Mouse (Mus musculus) hindbrain, embryonic 14.5 days (tissue): ENCODE data around the gene Stag1. TPM values are rescaled to one million over a fixed set of nuclear protein-coding genes. Genes with fewer than 3 reads are reported as not detected.

ENCODE experiments used
- ATAC-seq: fragments of 200-750 bp; cut with Nextera tagmentation; 2 replicates; pipeline ENCODE4 v1.8.0; 2017; ENCODE audit warnings: moderate number of reproducible peaks, mild to moderate bottlenecking, moderate TSS enrichment, moderate library complexity; ENCODE audit not compliant: low FRiP score
- DNase-seq: peaks from one replicate; pipeline ENCODE4 v3.0.0-alpha.2; 2015; ENCODE audit warnings: low spot score
- H3K27ac ChIP-seq: fragments of 300-500 bp; sonication (generic); 2 replicates; pipeline ENCODE4 v1.5.1; 2014; ENCODE audit warnings: mild to moderate bottlenecking, moderate library complexity
- H3K27me3 ChIP-seq: fragments of 300-500 bp; sonication (generic); 2 replicates; pipeline ENCODE4 v1.6.1; 2014; ENCODE audit warnings: mild to moderate bottlenecking, low read length, mixed read lengths; ENCODE audit not compliant: control insufficient read depth, insufficient read depth
- H3K36me3 ChIP-seq: fragments of 300-500 bp; sonication (generic); replicated peaks from 2 replicates; pipeline ENCODE4 v1.6.1; 2014; ENCODE audit not compliant: control insufficient read depth, insufficient read depth
- H3K4me1 ChIP-seq: fragments of 300-500 bp; sonication (generic); replicated peaks from 2 replicates; pipeline ENCODE4 v1.6.1; 2014; ENCODE audit warnings: antibody characterized with exemption, low read length, mixed read lengths; ENCODE audit not compliant: control insufficient read depth, insufficient read depth
- H3K4me2 ChIP-seq: fragments of 300-500 bp; sonication (generic); replicated peaks from 2 replicates; pipeline ENCODE4 v1.6.1; 2014; ENCODE audit warnings: mild to moderate bottlenecking, moderate library complexity
- H3K4me3 ChIP-seq: fragments of 300-500 bp; sonication (generic); replicated peaks from 2 replicates; pipeline ENCODE4 v1.5.1; 2014; ENCODE audit warnings: mild to moderate bottlenecking, low read length
- H3K9ac ChIP-seq: fragments of 300-500 bp; sonication (generic); 2 replicates; pipeline ENCODE4 v1.6.1; 2014
- H3K9me3 ChIP-seq: fragments of 300-500 bp; sonication (generic); 2 replicates; pipeline ENCODE4 v1.6.1; 2016; ENCODE audit warnings: low read length; ENCODE audit not compliant: control insufficient read depth
- WGBS: fragments of 180-500 bp; shearing (Covaris S2); extraction: QIAGEN DNeasy Blood & Tissue Kit; methylation state at CpG from one replicate; pipeline ENCODE4 v1.1.7; 2014; 5-methylcytosine and 5-hydroxymethylcytosine counted together
- polyA plus RNA-seq: library from polyadenylated mRNA; unstranded; fragments of >200 nt; fragmentation: Nextera tagmentation; extraction: Ambion mirVana; gene quantifications from 2 replicates; pipeline ENCODE4 v1.2.1, GENCODE M21; 2014

Gene Stag1
- polyA plus RNA-seq, 1 experiment from 2014 or later, result 39.5 TPM

DNA sequence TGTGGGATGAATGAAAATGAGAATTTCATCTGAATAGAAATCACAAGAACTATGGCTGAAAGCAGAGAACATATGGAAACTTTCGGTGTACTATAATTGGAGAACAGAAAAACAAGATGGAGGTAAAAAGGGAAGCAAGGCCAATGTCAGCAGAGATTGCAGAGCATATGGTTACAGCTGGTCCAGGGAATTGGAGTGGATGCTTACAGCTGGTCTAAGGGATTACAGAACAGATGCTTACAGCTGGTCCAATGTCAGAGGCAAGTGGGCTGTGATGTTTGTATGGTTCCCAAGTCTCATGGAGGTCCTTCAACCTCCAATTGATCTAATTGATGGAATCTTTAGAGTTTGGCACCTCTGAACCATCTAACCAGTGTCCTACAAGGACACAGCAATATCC lies 4.5 kb downstream of the Stag1 start:
- no peaks in the 10 kb centered on the region for H3K9me3 ChIP-seq
- ATAC-seq, result no peak
- no peak overlapping the region for H3K4me2 ChIP-seq
- H3K36me3 ChIP-seq, result no peaks in the 10 kb centered on the region
- no peak overlapping the region for H3K27ac ChIP-seq
- H3K9ac ChIP-seq, result no peak overlapping the region
- no peak for DNase-seq
- H3K4me3 ChIP-seq, result no peak overlapping the region
- 88% methylated on average over 1 of the region's 1 CpGs for WGBS
- H3K4me1 ChIP-seq, result peaks cover 11% of the 10 kb centered on the region
- no peaks in the 10 kb centered on the region for H3K27me3 ChIP-seq

DNA sequence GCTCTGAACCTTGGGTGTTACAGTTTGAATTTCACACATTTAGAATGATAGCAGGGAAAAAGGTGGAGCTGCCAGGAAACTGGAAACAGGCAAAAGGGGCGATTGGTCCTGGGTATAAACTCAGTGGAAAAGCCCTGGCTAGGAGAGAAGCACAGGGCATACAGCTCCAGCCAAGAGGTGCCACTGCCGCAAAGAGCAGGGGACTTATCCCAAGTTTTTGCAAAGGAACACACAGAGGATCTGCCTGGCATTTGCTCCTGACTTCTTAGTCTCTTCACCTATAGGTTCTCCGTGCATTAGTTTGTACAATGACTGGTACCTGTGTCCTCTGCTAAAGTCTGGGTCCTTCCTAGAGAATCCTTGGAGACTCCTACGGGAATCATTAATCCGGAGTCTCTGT lies 5.6 kb downstream of the Stag1 start:
- Histone ChIP-seq H3K27ac (no peak overlapping the region), H3K9me3 (no peaks in the 10 kb centered on the region), H3K36me3 (no peaks in the 10 kb centered on the region), H3K4me1 (peaks cover 11% of the 10 kb centered on the region), H3K9ac (no peak overlapping the region), H3K4me3 (no peak overlapping the region), H3K27me3 (no peaks in the 10 kb centered on the region), H3K4me2 (no peak overlapping the region)
- no peak for DNase-seq
- no peak for ATAC-seq
- 75% methylated on average over 5 of the region's 5 CpGs for WGBS

DNA sequence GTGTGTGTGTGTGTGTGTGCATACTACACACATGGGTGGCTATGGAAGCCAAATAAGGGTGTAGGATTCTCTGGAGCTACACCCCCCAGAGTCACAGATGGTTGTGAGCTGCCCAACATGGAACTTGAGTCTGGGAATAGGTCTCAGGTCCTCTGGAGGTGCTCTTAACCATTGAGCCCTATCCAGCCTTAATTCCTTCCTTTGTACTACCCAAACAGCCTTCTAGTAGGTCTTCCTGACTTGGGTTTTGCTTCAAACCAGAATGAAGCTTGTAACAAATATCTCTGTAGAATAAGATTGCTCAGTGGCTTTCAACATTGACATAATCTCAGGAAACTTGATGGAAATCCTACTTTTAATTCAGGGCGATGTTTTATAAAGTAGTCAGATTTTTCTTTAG lies 7.9 kb downstream of the Stag1 start:
- no peak overlapping the region for H3K9ac ChIP-seq
- ATAC-seq (no peak), DNase-seq (no peak)
- 94% methylated on average over 1 of the region's 1 CpGs for WGBS
- no peak overlapping the region for H3K4me3 ChIP-seq
- H3K9me3 ChIP-seq, result no peaks in the 10 kb centered on the region
- no peak overlapping the region for H3K27ac ChIP-seq
- no peaks in the 10 kb centered on the region for H3K4me1 ChIP-seq
- H3K36me3 ChIP-seq, result no peaks in the 10 kb centered on the region
- H3K4me2 ChIP-seq, result no peak overlapping the region
- no peaks in the 10 kb centered on the region for H3K27me3 ChIP-seq

DNA sequence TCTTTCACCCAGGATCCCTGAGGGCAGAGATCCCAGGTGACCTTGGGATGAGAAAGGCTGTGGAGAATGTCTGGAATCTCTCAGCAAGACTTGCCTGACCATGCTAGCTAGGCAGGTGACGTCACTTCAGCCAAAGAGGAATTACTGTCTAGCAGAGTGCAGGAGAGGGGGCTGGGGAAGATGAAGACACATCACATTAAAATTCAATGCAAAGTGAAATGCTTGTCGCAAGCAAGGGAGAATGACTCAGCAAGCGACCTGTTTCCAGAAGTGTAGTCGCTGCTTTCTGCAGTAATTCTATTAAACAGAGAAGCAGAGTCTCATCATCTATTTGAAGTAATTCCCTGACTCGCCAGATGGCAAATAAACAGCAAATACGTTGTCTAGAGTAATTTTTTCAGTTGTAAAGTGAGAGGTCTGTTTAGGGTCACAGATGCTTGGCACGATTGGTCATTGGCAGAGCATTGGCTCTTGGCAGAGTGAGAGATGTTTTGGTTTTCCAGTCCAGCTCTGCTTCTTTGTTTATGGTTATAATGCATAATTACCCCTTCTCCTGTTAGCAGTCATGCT lies 8.5 kb downstream of the Stag1 start:
- DNase-seq, result peak; percentile 46
- Histone ChIP-seq H3K4me2 (no peak overlapping the region), H3K4me3 (no peak overlapping the region), H3K4me1 (no peaks in the 10 kb centered on the region), H3K27ac (no peak overlapping the region), H3K36me3 (no peaks in the 10 kb centered on the region), H3K27me3 (no peaks in the 10 kb centered on the region), H3K9ac (no peak overlapping the region), H3K9me3 (no peaks in the 10 kb centered on the region)
- ATAC-seq, result no peak
- 39% methylated on average over 7 of the region's 7 CpGs for WGBS

DNA sequence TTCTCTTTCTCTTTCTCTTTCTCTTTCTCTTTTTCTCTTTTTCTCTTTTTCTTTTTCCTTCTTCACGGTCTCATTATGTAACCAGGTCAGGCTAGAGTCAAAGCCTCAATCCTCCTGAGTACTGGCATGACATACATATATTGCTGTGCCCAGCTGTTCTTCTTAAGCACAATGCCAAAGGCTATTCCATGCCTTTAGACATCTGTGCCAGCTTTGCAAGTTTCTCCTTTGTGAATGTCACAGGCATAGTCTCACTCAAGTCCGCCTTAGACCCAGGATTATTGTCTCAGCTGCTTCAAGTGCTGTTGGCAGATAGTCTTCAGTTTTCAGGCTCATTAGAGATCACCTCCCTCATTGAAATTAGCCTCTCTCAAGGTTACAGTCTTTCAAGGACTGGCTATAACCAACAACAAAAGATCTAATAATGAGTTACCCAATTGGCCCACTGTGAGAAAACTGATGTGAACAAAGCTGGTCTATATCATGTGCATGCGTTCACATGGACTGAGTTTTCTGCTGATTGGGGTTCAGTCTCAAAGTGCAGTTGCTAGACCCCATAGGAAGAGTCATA lies 16.0 kb downstream of the Stag1 start:
- H3K9me3 ChIP-seq, result no peaks in the 10 kb centered on the region
- no peak for ATAC-seq
- WGBS, result 66% methylated on average over 3 of the region's 3 CpGs
- H3K4me1 ChIP-seq, result no peaks in the 10 kb centered on the region; the same call in 1 of the 2 replicates
- no peak overlapping the region for H3K9ac ChIP-seq
- H3K4me3 ChIP-seq, result no peak overlapping the region
- H3K27ac ChIP-seq, result no peak overlapping the region
- no peak overlapping the region for H3K4me2 ChIP-seq
- H3K27me3 ChIP-seq, result no peaks in the 10 kb centered on the region
- no peak for DNase-seq
- no peaks in the 10 kb centered on the region for H3K36me3 ChIP-seq

DNA sequence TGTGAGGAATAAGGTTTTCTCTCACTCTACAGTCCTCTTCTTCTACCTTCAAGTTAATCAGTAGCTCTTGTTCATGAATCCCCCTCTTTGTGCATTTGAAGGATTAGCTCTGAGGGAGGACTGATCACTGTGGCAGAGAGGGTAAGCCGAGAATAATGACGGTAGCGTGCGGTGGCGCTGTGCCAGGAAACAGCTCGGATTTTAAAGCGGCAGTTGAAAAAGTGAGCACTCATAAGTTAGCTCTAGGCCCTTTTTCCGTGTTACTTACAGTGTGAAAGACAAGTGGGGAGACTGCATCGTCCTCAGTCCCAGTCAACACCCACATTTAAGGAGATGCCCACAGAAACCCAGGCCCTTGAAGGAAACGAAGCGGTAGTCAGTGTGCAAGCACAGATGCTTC lies 19.3 kb downstream of the Stag1 start:
- no peak overlapping the region for H3K27ac ChIP-seq
- no peak overlapping the region for H3K9ac ChIP-seq
- DNase-seq, result peak; percentile 74
- H3K36me3 ChIP-seq, result no peaks in the 10 kb centered on the region
- WGBS, result 36% methylated on average over 11 of the region's 11 CpGs
- H3K4me3 ChIP-seq, result no peak overlapping the region
- no peak overlapping the region for H3K4me2 ChIP-seq
- H3K27me3 ChIP-seq, result no peaks in the 10 kb centered on the region
- no peaks in the 10 kb centered on the region for H3K9me3 ChIP-seq
- H3K4me1 ChIP-seq, result no peaks in the 10 kb centered on the region; the same call in 1 of the 2 replicates
- no peak for ATAC-seq

DNA sequence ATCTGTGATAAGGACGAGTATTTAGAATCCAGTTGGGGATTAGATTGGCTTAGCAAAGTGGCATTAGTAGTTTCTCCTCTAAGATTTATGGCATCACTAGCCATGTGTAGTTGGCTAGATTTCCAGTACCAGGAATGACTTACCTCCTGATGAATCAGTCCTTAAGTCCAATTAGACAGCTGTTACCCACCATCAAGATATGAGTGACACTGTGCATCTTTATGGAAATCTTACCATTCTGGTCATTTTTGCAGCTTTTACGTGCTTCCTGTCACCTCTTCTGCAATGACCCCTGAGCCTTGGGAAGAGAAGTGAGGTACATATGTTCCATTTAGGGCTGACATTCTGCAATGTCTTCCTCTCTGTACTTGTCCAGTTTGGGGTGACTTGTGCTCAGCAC lies 28.7 kb downstream of the Stag1 start:
- no peak overlapping the region for H3K4me2 ChIP-seq
- H3K27me3 ChIP-seq, result no peaks in the 10 kb centered on the region
- 90% methylated on average over 2 of the region's 2 CpGs for WGBS
- DNase-seq (no peak), ATAC-seq (no peak)
- no peaks in the 10 kb centered on the region for H3K4me1 ChIP-seq
- no peak overlapping the region for H3K4me3 ChIP-seq
- H3K27ac ChIP-seq, result no peak overlapping the region
- H3K9me3 ChIP-seq, result no peaks in the 10 kb centered on the region
- no peak overlapping the region for H3K9ac ChIP-seq
- no peaks in the 10 kb centered on the region for H3K36me3 ChIP-seq

DNA sequence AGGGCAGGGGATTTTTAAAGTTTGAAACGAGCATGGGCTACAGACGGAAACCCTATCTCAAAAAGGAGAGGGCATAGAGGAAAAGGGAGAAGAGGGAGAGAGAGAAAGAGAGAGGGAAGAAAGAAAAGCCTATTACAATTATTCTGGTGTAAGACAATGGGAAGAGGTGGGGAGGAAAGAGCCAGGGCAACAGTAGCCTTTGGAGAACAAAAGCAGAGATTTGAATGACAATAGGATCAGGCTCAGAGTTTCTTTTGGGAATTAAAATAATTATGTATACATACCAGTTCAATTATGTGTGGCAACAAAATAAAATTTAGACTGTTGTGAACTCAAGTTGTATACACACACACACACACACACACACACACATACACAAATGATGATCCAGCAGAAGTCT lies 43.2 kb downstream of the Stag1 start:
- H3K4me2 ChIP-seq, result peak overlapping the region; percentile 78
- peaks cover 27% of the 10 kb centered on the region for H3K4me1 ChIP-seq
- 46% methylated on average over 2 of the region's 2 CpGs for WGBS
- no peaks in the 10 kb centered on the region for H3K36me3 ChIP-seq
- no peaks in the 10 kb centered on the region for H3K9me3 ChIP-seq
- no peak overlapping the region for H3K9ac ChIP-seq
- DNase-seq (no peak), ATAC-seq (no peak)
- H3K27me3 ChIP-seq, result no peaks in the 10 kb centered on the region
- H3K4me3 ChIP-seq, result no peak overlapping the region
- H3K27ac ChIP-seq, result no peak overlapping the region

DNA sequence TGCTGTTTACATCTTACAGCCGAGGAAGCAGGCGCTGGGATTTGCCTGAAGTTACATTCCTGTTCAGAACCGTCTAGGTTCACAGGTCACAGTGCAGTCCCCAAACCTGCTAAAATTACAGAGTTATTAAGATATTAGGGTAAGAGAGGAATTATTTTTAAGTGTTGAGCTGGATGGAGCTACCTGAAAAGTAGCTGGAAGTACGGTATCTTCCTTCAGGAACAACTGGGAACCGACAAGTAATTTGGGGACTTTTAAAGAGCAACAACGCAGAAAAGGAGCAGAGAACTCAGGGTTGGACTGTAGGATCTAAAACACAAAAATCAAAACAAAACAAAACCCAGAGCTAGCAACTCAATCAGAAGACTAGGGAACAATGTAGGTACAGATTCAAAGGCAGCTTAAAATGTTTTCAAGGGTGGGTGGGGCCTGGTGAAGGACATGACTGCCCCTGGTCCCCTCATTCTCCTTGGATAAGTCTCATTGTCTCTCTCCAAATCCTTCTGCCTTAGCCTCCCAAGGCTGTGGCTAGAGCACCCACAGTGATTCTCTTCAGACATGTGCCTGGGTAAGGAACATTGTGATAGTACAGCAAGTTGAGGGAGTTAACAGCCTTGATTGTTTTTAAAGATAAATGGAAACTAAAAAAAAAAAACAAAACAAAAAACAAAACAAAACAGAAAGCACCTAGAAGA lies 43.9 kb downstream of the Stag1 start:
- Histone ChIP-seq H3K36me3 (no peaks in the 10 kb centered on the region), H3K27ac (peak overlapping the region; percentile 100), H3K4me1 (peaks cover 32% of the 10 kb centered on the region), H3K4me3 (peak overlapping the region; percentile 92), H3K9ac (peak overlapping the region; percentile 89), H3K27me3 (no peaks in the 10 kb centered on the region), H3K4me2 (peak overlapping the region; percentile 78), H3K9me3 (no peaks in the 10 kb centered on the region)
- 35% methylated on average over 6 of the region's 6 CpGs for WGBS
- ATAC-seq (no peak), DNase-seq (no peak)
